Mouse (Mus musculus) layer of hippocampus, postnatal 25 days (tissue): Measurements from ENCODE around the gene Arl6. TPM values are rescaled to one million over a fixed set of nuclear protein-coding genes. Genes with fewer than 3 reads are reported as not detected.

Experiments used
- DNase-seq, 2 experiments: peaks; one replicate each; pipeline ENCODE4 v3.0.0; 2022; ENCODE audit warnings: mixed read lengths in 2 of 2, low spot score in 1 of 2; ENCODE audit errors: extremely low spot score in 1 of 2
- total RNA-seq, 2 experiments: library from RNA; stranded (reverse); gene quantifications; 2 replicates each; pipeline ENCODE4 v1.2.3; 2021

The Arl6 gene
- total RNA-seq, 2 experiments from 2014 or later, result 30.2 TPM

DNA sequence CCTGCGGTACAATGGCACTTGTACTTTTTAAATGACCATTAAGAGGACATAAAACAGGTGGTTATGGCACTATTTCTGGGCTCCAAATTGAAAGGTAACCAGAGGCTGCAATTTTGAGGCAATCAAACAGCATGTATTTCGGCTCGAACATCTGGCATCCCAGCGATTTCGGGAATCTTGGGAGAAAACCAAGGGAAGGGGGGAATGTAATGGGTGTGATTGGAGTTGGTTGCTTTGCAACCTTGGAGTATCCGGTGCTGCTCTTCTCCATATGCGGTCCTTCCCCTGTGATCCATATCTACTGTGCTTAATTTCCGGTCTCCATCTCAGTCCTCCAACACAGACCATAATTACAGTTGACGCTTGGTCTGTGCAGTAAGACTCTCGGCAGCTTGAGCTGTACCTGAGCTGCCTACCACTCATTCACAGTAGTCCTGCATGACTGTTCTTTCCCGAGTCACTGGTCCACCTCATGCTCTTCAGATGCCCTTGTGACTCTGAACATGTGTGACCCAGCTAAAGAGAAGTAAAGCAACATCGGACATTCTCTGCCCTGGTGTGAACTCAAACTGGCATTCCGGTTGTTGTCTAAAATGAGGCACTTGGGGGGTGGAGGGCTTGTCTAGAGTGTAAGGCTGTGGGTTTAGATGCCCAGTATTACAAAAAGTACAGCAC, 50.7 kb downstream of the Arl6 start:
- no peak for DNase-seq

DNA sequence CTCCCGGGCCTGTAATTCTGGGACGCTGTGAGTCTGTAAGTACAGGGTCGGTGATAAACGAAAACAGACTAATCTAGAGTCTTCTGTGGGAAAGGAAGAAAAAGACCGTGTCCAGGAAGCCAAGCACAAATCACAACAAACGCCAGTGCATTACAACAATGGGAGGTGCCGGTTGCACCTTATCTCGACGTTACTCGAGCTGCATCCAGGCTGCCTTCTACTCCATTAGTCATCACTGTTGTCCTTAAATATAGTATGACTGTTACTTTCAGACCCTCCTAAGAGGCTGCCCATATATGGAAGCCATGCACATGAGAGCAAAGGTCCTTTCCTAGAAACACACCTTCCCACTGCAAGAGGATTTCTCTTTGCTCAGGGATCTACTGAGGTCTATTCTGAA, 51.4 kb downstream of the Arl6 start:
- DNase-seq, result no peak

DNA sequence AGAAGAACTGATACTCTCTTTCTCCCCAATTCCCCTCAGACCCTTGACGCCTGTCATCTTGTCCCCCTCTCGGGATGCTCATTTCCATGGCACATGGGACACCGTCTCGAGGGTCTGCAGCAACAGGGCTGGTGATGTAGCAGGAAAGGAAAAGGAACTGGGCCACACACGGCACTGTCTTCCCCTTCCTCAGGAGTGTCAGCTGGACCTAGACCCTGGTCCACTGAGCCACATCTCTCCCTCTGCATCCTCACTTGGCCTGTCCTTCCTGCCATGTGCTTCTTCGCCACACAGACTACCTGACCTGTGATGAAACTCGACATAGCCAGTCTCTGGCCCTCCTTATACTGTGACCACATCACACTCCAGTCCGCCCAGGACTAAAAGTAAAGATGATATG, 52.3 kb downstream of the Arl6 start:
- DNase-seq, result no peak

- no peak for DNase-seq
Observed at GRCm38 (mm10) chr16:59586276-59586675, 52.9 kb downstream of the Arl6 start.

GRCm38 (mm10) chr16:59585706-59586244, 53.4 kb downstream of the Arl6 start:
- DNase-seq, result no peak

DNA sequence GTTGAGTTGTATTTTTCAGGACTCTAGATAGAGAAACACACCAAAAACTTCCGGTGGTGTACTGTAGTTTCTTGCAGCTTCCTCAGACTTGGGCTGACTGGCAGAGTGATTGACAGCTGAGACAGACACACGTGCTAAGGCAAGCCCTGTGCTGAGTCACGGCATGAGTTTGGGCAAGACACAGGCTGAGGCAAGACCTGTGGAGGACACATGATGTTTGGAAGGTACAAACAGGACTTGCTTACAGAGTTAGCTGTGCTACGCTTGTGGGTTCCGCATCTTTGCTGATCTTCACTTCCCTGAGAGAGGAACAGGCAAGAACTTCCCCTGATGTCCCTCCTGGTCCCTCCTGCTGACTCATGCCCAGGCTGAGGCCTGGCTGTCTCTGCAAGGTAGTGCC, 55.7 kb downstream of the Arl6 start:
- DNase-seq, result no peak

- no peak for DNase-seq
Observed at GRCm38 (mm10) chr16:59579237-59579636, 60.0 kb downstream of the Arl6 start.

- no peak for DNase-seq
Observed at GRCm38 (mm10) chr16:59573961-59574360, 65.2 kb downstream of the Arl6 start.

DNA sequence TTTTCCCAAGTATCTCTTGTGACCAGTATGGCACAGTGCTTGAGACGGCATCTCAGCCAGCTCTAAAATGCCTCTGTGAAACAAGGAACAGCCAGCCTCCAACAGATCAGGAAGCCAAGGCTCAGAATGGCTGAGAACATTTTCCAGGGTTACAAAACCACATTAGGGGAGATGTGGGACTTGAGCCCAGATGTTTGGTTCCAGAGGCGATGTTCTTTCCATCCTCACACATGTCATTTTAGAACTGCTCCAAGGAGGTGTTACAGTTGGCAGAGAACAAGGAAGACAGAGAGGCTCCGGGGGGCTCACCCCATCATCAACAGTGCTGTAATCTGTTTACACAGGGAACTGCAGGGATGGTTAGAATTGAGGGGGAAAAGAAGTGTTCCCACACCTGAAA, 66.5 kb downstream of the Arl6 start:
- DNase-seq, result no peak

DNA sequence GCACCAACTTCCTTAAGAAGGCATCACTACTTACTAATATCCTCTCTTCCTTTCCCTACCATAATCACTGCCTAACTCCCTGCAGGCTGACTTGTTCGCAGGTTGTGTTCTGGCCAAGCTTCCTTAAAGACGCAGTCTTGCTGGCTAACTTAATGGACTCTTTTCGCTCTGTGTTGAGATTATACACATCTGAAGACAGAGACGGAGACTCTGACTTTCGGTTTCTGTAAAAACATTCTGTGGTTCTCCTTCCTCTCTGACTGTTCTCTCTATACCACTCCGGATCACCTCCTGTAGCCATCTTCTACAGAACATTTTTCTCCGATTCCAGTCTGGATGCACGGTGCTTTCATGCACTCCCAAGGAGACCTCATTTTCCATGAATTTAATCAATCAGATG, 68.4 kb downstream of the Arl6 start:
- DNase-seq, result no peak

DNA sequence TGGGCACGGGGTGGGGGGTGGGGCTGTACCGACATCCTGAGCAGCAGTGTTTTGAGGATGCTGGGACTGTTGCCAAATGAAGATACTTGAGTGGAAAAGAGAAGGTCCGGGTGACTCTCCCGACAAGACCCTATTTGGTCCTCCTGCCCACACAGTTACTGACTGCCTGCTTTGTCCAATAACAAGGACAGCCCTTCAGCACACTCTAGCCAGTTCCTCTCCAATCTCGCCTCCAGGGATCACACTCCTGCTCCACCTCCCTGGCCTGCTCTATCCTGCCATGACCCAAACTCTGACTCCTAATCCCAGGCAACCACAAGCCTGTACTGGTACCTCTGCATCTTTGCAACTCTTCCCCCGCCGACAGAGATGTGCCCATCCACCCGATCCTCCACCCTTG, 69.4 kb downstream of the Arl6 start:
- DNase-seq, result no peak

DNA sequence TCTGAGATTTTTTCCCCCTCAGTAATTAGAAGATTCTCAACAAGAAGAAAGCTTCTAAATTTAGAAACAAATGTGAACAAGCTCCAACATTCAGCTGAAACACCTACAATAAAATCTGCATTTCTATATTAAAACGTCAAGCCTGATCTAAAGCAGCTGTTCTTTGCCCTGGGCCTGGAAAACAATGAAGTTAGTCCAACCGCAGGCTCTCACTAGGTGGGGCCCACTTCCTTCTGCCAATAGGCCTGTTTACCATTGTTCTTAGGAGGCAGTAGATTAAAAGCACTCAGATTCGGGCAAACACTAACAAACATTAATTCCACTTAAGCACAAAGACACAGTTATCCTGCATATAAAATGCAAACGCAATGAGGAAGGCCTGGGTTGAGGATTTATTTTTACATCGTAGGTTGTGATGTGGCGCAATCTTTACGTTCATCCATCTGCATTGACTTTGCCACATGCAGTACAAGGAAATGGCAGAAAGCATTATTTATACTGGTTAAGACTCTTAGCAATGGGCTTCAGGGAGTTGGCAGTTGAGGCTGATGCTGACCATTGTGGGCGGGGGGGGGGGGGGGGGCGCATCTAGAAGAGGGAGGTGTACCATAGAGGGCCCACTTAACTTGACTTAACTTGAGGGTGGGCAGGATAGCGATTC, 71.3 kb downstream of the Arl6 start:
- no peak for DNase-seq

DNA sequence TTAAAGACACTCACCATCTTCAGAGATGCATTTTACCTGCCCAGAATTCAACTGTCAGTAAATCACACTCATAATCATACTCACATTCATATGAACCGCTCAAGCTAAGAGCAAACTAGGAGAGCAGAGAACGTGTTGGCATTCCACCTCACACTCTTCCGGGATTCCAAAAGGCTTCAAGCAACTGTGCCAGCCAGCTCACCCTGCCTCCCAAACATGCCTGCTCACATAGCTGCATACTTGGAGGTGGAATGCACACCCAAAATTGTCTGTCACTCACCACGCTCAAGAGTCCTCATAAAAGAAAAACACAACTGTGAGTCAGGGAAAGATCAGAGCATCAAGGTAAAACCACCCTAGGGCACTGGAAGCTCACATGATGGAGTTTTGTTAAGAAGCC, 72.8 kb downstream of the Arl6 start:
- DNase-seq, result no peak

DNA sequence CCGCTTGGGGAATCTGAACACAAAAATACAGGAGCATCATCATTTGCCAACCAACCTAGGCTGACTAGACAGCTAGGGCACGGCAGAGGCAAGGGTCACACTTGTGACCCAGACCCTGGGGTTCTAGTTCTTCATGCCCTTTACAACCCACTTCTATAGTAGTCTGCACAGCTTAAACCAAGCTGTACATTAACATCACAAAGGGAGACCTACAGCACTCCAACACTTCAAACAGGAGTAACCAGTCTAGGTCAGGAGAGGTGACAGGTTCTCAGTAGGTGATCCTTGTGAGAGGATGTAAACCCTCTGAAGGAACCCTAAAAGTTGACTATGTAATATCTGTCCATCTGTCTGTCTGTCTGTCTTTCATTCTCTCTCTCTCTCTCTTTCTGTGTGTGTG, 73.6 kb downstream of the Arl6 start:
- DNase-seq, result no peak

GRCm38 (mm10) chr16:59564025-59564424, 75.2 kb downstream of the Arl6 start:
- DNase-seq, result no peak

Other genes with a start within 250 kb of the Arl6 start
- gene Gabrr3, start 232.1 kb downstream of the Arl6 start, total RNA-seq, result under 1 TPM in 1 of 2 experiments, not detected in 1; 0.15 TPM
- 10 to 100 TPM; 13.8 to 16.2 TPM for gene Riox2, start 167.6 kb downstream of the Arl6 start, total RNA-seq
- 1 to 10 TPM; 3.7 to 4.1 TPM for gene Crybg3, start 38.4 kb downstream of the Arl6 start, total RNA-seq